7 mouse cellular contexts compared by ENCODE assay signal in genomic region chr4:109117596-109118326, GRCm38 (mm10).
DNase-seq lines count a peak whose midpoint lies in the region; ATAC-seq lines count a peak whose summit lies in the region.

No protein-coding gene starts in this region.

- WGBS in embryonic facial prominence, embryonic 12.5 days: under 1% methylated on average over 37 of the region's 46 CpGs
- WGBS in limb, embryonic 11.5 days: under 1% methylated on average over 40 of the region's 46 CpGs
- under 1% methylated on average over 40 of the region's 46 CpGs for WGBS in midbrain, embryonic 14.5 days

- H3K9me3 ChIP-seq in embryonic facial prominence, embryonic 12.5 days: no peaks in the 10 kb centered on the region
- no peaks in the 10 kb centered on the region for H3K9me3 ChIP-seq in limb, embryonic 11.5 days (ENCODE audit: control insufficient read depth, low read length)
- H3K9me3 ChIP-seq in midbrain, embryonic 14.5 days (ENCODE audit: control insufficient read depth, low read length): no peaks in the 10 kb centered on the region

- peak; percentile 98 for ATAC-seq in embryonic facial prominence, embryonic 12.5 days (ENCODE audit: insufficient number of reproducible peaks, insufficient read depth, low FRiP score, low TSS enrichment)
- ATAC-seq in limb, embryonic 11.5 days (ENCODE audit: insufficient number of reproducible peaks, low FRiP score, low TSS enrichment, low read depth): peak; percentile 100
- ATAC-seq in midbrain, embryonic 14.5 days (ENCODE audit: low FRiP score, low TSS enrichment): peak; percentile 98

- H3K4me2 ChIP-seq in embryonic facial prominence, embryonic 12.5 days (replicated peaks): peak overlapping the region; percentile 62
- H3K4me2 ChIP-seq in limb, embryonic 11.5 days (ENCODE audit: low read depth, severe bottlenecking): peak overlapping the region; percentile 61
- H3K4me2 ChIP-seq in midbrain, embryonic 14.5 days (ENCODE audit: low read length): peak overlapping the region; percentile 63

- DNase-seq in adrenal gland, postnatal 25 days: peak; percentile 97
- DNase-seq in heart, adult 11 months: peak; percentile 100
- peak; percentile 95 for DNase-seq in kidney, adult 18-20 months
- peak; percentile 97 for DNase-seq in limb, embryonic 11.5 days (ENCODE audit: low spot score)
- DNase-seq in midbrain, embryonic 14.5 days: peak; percentile 92
- peak; percentile 84 to 87 for DNase-seq in spleen, adult 18-20 months

- H3K4me3 ChIP-seq in embryonic facial prominence, embryonic 12.5 days: peak overlapping the region; percentile 52
- H3K4me3 ChIP-seq in limb, embryonic 11.5 days (ENCODE audit: low read depth, low read length): peak overlapping the region; percentile 52
- H3K4me3 ChIP-seq in midbrain, embryonic 14.5 days (replicated peaks; ENCODE audit: low read depth, low read length): peak overlapping the region; percentile 47

- no peaks in the 10 kb centered on the region for H3K27me3 ChIP-seq in embryonic facial prominence, embryonic 12.5 days
- no peaks in the 10 kb centered on the region for H3K27me3 ChIP-seq in limb, embryonic 11.5 days (ENCODE audit: control insufficient read depth, insufficient read depth, low read length)
- no peaks in the 10 kb centered on the region for H3K27me3 ChIP-seq in midbrain, embryonic 14.5 days (ENCODE audit: control insufficient read depth, insufficient read depth, low read length)

- no peaks in the 10 kb centered on the region for H3K36me3 ChIP-seq in embryonic facial prominence, embryonic 12.5 days
- no peaks in the 10 kb centered on the region for H3K36me3 ChIP-seq in limb, embryonic 11.5 days (ENCODE audit: control insufficient read depth, insufficient read depth, low read length)
- H3K36me3 ChIP-seq in midbrain, embryonic 14.5 days (ENCODE audit: control insufficient read depth, insufficient read depth, low read length): no peaks in the 10 kb centered on the region

- peak overlapping the region; percentile 50 for H3K9ac ChIP-seq in embryonic facial prominence, embryonic 12.5 days
- peak overlapping the region; percentile 73 for H3K9ac ChIP-seq in limb, embryonic 11.5 days (ENCODE audit: low read length)
- peak overlapping the region; percentile 54 for H3K9ac ChIP-seq in midbrain, embryonic 14.5 days (replicated peaks; ENCODE audit: low read length)

- H3K27ac ChIP-seq in embryonic facial prominence, embryonic 12.5 days: peak overlapping the region; percentile 89
- peak overlapping the region; percentile 81 for H3K27ac ChIP-seq in limb, embryonic 11.5 days (replicated peaks; ENCODE audit: low read depth, low read length)
- H3K27ac ChIP-seq in midbrain, embryonic 14.5 days (replicated peaks; ENCODE audit: low read depth, low read length): peak overlapping the region; percentile 46

- H3K4me1 ChIP-seq in embryonic facial prominence, embryonic 12.5 days: peaks cover 5% of the 10 kb centered on the region
- 0 out of 2 replicates have a peak, but pooled peaks cover 2% of the 10 kb centered on the region for H3K4me1 ChIP-seq in limb, embryonic 11.5 days (ENCODE audit: control insufficient read depth, insufficient read depth, low read length)
- H3K4me1 ChIP-seq in midbrain, embryonic 14.5 days (ENCODE audit: control insufficient read depth, insufficient read depth, low read length): peaks cover 10% of the 10 kb centered on the region

Comparison
In these comparisons a context has a peak if more than half of its experiments do, and no peak if none do; other contexts are left out.
1. Peak in every context shown above with its lines: DNase-seq, ATAC-seq, H3K4me3 ChIP-seq and H3K27ac ChIP-seq.